16 mouse cellular contexts compared by ENCODE assay signal in genomic region chr2:137807594-137808295, GRCm38 (mm10).
DNase-seq lines count a peak whose midpoint lies in the region; ATAC-seq and TF ChIP-seq lines count a peak whose summit lies in the region.
"Had no signal": no experiment of that assay in that cellular context is flagged by ENCODE, and none has a peak within 500 bp of the region (broad histone marks: within the 10 kb centered on the region; RNA-seq: fewer than 3 reads in every experiment).

No protein-coding gene starts in this region.

- H3K9me3 ChIP-seq in lung, embryonic 14.5 days (ENCODE audit: low read depth, low read length), result no peaks in the 10 kb centered on the region
- H3K9me3 ChIP-seq: intestine, embryonic 15.5 days; limb, embryonic 12.5 days; neural tube, embryonic 12.5 days had no signal

- no peak overlapping the region for H3K27ac ChIP-seq in lung, embryonic 14.5 days (ENCODE audit: low read depth)
- H3K27ac ChIP-seq: intestine, embryonic 15.5 days; limb, embryonic 12.5 days; neural tube, embryonic 12.5 days had no signal

- H3K4me2 ChIP-seq in lung, embryonic 14.5 days, result no peak overlapping the region
- H3K4me2 ChIP-seq: intestine, embryonic 15.5 days; limb, embryonic 12.5 days had no signal

- WGBS in lung, embryonic 14.5 days, result 78% methylated on average over 5 of the region's 5 CpGs

- no peak for TF ChIP-seq POLR2A in brain, embryonic 14.5 days (IDR thresholded peaks at IDR 0.05; ENCODE audit: borderline replicate concordance, extremely low read depth, insufficient read depth, insufficient read length, poor library complexity, severe bottlenecking)

- no peak overlapping the region for H3K9ac ChIP-seq in lung, embryonic 14.5 days
- H3K9ac ChIP-seq: intestine, embryonic 15.5 days; limb, embryonic 12.5 days had no signal

- no peak for ATAC-seq in lung, embryonic 14.5 days (ENCODE audit: insufficient read depth)
- peak; percentile 72 for ATAC-seq in megakaryocyte, adult 5-6 weeks (ENCODE audit: poor library complexity, severe bottlenecking)
- ATAC-seq: intestine, embryonic 15.5 days had no signal

- no peaks in the 10 kb centered on the region for H3K4me1 ChIP-seq in lung, embryonic 14.5 days (ENCODE audit: insufficient read depth)
- H3K4me1 ChIP-seq: intestine, embryonic 15.5 days; limb, embryonic 12.5 days had no signal

- intact Hi-C loops in gastrocnemius, postnatal 36 days (cut with DNase I), result no loop called here

- peak; percentile 20 for DNase-seq in lung, embryonic 14.5 days
- DNase-seq in lung, adult 18-20 months, result no peak
- DNase-seq in brain, embryonic 14.5 days (ENCODE audit: low read depth), result peak; percentile 68
- peak; percentile 65 for DNase-seq in fibroblast of lung, adult 2 months (ENCODE audit: low read depth)
- no peak for DNase-seq in left cerebral cortex, adult 11 months (ENCODE audit: low spot score)
- DNase-seq in natural killer cell, adult 2 months (ENCODE audit: low spot score in 2 of 2), result no peak
- DNase-seq in gastrocnemius, postnatal 36 days, result no peak
- DNase-seq: cerebellum, postnatal 25 days; gastrocnemius, postnatal 25 days; kidney, postnatal 4 days; lung, postnatal 4 days; thymus, adult 18-20 months had no signal

- H3K27me3 ChIP-seq in lung, embryonic 14.5 days (ENCODE audit: insufficient read depth, low read length), result no peaks in the 10 kb centered on the region
- H3K27me3 ChIP-seq: intestine, embryonic 15.5 days; limb, embryonic 12.5 days; neural tube, embryonic 12.5 days had no signal

- TF ChIP-seq CTCF in lung, embryonic 14.5 days (IDR thresholded peaks at IDR 0.05; ENCODE audit: low read depth), result no peak
- no peak for TF ChIP-seq CTCF in brain, embryonic 14.5 days (IDR thresholded peaks at IDR 0.05; ENCODE audit: borderline replicate concordance, extremely low read depth, insufficient read depth, insufficient read length)

- no peak overlapping the region for H3K4me3 ChIP-seq in lung, embryonic 14.5 days (ENCODE audit: low read depth, low read length)
- H3K4me3 ChIP-seq: intestine, embryonic 15.5 days; limb, embryonic 12.5 days; neural tube, embryonic 12.5 days had no signal

- no peaks in the 10 kb centered on the region for H3K36me3 ChIP-seq in lung, embryonic 14.5 days (ENCODE audit: insufficient read depth)
- H3K36me3 ChIP-seq: intestine, embryonic 15.5 days; limb, embryonic 12.5 days; neural tube, embryonic 12.5 days had no signal

Comparison
In these comparisons a context has a peak if more than half of its experiments do, and no peak if none do; other contexts are left out.
1. DNase-seq: peak in lung, embryonic 14.5 days (single experiment), brain, embryonic 14.5 days (single experiment) and fibroblast of lung, adult 2 months (single experiment); none in lung, adult 18-20 months (0 of 2), left cerebral cortex, adult 11 months (single experiment), natural killer cell, adult 2 months (0 of 2) and gastrocnemius, postnatal 36 days (0 of 2).